Mouse (Mus musculus): ENCODE results near the gene M1ap.

GRCm38 (mm10) chr6:83071220-83071619, 124.5 kb downstream of the M1ap start:
- TF ChIP-seq POLR2A (IDR thresholded peaks at IDR 0.05; ENCODE audit: extremely low read depth, insufficient read depth, low read length) (no peak), CTCF (IDR thresholded peaks at IDR 0.05; ENCODE audit: low read depth, low read length) (no peak)
